Mouse (Mus musculus) liver, adult 10 weeks (tissue): ENCODE measurements around the gene BC048671. TPM values are rescaled to one million over a fixed set of nuclear protein-coding genes. Genes with fewer than 3 reads are reported as not detected.

Experiments
- polyA plus RNA-seq: library from polyadenylated mRNA; stranded (reverse); fragments of 350-450 nt; fragmentation: Illumina TruSeq; extraction: RNeasy Lipid Tissue Mini Kit (QIAGEN cat#74804); gene quantifications from one replicate; pipeline ENCODE4 v1.2.3, GENCODE M21; 2014; ENCODE audit warnings: low read depth, low replicate concordance

BC048671 gene
- polyA plus RNA-seq: not detected

DNA sequence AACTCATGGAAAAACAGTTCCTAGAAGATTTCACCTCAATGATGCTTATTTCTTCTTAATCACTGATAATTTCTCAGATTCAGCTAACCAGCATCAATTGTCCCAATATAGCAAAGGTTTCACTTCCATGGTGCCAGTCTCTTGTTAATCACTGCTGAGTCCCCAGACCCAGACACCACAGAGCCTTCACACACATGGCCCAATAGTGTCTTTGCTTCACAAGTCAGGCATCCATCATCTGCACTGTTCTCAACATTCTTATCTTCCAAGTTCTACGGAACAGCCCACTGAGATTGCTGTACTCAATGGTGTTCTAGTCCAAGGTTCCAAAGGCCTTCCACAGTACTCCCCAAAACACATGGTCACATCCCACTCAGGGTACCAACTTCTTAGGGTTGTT, at the start of gene BC048671:
Gene BC048671 (plus strand): TSS at position 301 of the 400 bp plus-strand sequence.

DNA sequence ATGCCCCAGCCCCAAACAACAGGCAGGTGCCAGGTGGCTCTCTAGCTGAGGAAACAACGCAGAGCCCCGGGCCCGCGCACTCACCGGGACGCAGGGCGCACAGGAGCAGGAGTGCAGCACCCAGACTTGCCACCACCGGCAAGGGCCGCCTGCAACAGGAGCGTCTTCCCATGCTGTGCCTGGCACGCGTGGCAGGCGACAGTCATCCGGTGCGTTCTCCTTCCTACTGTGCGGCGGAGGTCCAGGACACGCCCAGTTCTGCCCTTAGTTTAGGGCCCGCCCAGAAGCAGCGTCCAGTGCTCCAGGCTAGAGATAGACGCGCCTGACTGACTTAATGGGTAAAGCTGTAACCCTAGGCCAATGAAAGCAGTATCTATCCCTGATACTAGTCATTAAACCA, 24.0 kb downstream of the BC048671 start, which contains the start of gene Chst13:
Gene Chst13 (minus strand): TSS at position 195 of the 400 bp plus-strand sequence.

DNA sequence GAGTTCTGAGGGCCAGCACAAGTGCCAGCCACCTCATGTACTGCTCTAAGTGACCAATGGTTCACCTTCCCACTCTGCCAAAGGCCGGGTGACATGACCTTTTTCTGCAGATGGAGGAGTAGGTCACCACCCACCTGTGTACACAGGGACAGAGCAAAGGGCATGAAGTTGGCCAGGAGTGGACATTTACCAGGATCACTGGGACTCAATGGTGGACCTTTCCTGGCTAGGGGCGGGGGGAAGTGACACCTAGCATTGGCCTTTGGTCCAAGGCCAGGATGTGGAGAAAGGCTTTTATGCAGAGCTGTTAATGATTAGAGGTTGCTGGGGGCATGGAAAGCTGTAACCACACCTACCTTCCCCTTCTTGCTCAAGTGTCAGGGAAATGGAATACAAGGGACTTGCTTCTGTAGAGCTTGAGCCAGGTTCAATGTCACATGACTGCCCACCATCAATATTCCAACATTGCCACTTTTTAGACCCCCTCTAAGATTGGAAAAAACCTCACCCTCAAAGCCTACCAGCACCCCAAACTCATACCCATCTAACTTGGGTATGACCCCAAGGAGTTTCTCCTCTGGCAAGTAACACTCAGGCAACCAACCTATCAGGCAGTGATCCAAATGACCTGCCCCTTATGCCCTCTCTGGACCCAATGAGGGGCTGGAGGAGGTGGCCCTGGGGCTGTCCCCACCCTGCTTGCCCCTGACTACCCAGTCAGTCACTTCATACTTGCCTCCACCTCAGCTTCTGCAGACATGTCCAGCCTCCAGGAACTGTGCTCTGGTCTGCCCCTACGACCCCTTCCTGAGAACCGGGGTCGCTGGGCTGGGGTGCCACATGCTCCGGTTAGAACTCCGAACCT, 31.8 kb downstream of the BC048671 start, which contains the start of gene Uroc1:
Gene Uroc1 (plus strand): TSS at position 724 of the 865 bp plus-strand sequence.

Other genes starting within 250 kb of the BC048671 start
- gene Vmn1r49, start 222.7 kb upstream of the BC048671 start, polyA plus RNA-seq: not detected
- gene Vmn1r50, start 199.8 kb upstream of the BC048671 start, polyA plus RNA-seq: not detected
- not detected for gene Vmn1r51, start 178.6 kb upstream of the BC048671 start, polyA plus RNA-seq
- not detected for gene Vmn1r52, start 126.4 kb upstream of the BC048671 start, polyA plus RNA-seq
- gene V1ra8, start 98.4 kb upstream of the BC048671 start, polyA plus RNA-seq: not detected
- gene Vmn1r53, start 76.8 kb upstream of the BC048671 start, polyA plus RNA-seq: not detected
- gene Vmn1r54, start 54.9 kb upstream of the BC048671 start, polyA plus RNA-seq: not detected
- 1.4 TPM for gene Chst13, start 24.0 kb downstream of the BC048671 start, polyA plus RNA-seq
- gene Uroc1, start 32.1 kb downstream of the BC048671 start, polyA plus RNA-seq: 113 TPM
- 5.2 TPM for gene Zxdc, start 68.3 kb downstream of the BC048671 start, polyA plus RNA-seq
- gene Cfap100, start 127.6 kb downstream of the BC048671 start, polyA plus RNA-seq: not detected
- 33.4 TPM for gene Klf15, start 161.4 kb downstream of the BC048671 start, polyA plus RNA-seq
- 241 TPM for gene Aldh1l1, start 185.2 kb downstream of the BC048671 start, polyA plus RNA-seq